Mouse (Mus musculus): ENCODE measurements at regions not wholly inside any gene's neighbourhood (a gene's known extent, or its start where the extent isn't known, plus 50 kb on each side); places are given as distances from the start of the nearest gene placed in this dataset.

GRCm38 (mm10) chr10:99676557-99677098 is 82.8 kb downstream of the Csl start:
- H3K4me2 ChIP-seq, result no peak overlapping the region
- no peak overlapping the region for H3K9ac ChIP-seq
- H3K36me3 ChIP-seq (ENCODE audit: insufficient read depth), result no peaks in the 10 kb centered on the region
- H3K4me3 ChIP-seq (ENCODE audit: low read depth, low read length), result no peak overlapping the region
- 73% methylated on average over 3 of the region's 3 CpGs for WGBS
- ATAC-seq (ENCODE audit: insufficient read depth), result no peak
- no peak for DNase-seq
- no peak for TF ChIP-seq CTCF (IDR thresholded peaks at IDR 0.05; ENCODE audit: low read depth)
- H3K27me3 ChIP-seq (ENCODE audit: insufficient read depth, low read length), result no peaks in the 10 kb centered on the region
- H3K4me1 ChIP-seq (ENCODE audit: insufficient read depth), result no peaks in the 10 kb centered on the region
- H3K9me3 ChIP-seq (ENCODE audit: low read depth, low read length), result no peaks in the 10 kb centered on the region
- H3K27ac ChIP-seq (ENCODE audit: low read depth), result no peak overlapping the region

DNA sequence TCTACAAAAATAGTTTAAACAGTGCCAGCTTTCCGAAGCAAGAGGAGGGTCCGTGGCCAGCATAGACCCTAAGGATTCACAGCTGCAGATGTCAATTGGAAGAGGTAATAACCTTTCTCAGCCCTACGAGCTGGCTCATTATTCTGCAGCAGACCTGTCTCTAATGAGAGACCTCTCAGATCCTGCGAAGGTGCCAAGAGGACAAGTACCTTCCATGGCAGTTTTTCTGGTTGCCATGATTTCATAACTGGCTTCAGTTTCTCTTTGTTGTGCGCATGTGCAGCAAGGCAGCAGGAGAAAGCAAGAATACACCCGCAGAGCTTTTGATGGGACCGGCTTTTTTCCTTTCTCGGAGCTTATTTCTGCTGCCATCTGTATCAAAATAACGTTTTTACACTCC is 81.4 kb downstream of the Csl start:
- Histone ChIP-seq H3K9me3 (ENCODE audit: low read depth, low read length) (no peaks in the 10 kb centered on the region), H3K9ac (no peak overlapping the region), H3K4me1 (ENCODE audit: insufficient read depth) (no peaks in the 10 kb centered on the region), H3K4me2 (no peak overlapping the region), H3K4me3 (ENCODE audit: low read depth, low read length) (no peak overlapping the region), H3K27ac (ENCODE audit: low read depth) (no peak overlapping the region), H3K27me3 (ENCODE audit: insufficient read depth, low read length) (no peaks in the 10 kb centered on the region), H3K36me3 (ENCODE audit: insufficient read depth) (no peaks in the 10 kb centered on the region)
- no peak for ATAC-seq (ENCODE audit: insufficient read depth)
- TF ChIP-seq CTCF (IDR thresholded peaks at IDR 0.05; ENCODE audit: low read depth), result no peak
- WGBS, result 86% methylated on average over 9 of the region's 9 CpGs
- no peak for DNase-seq

- Histone ChIP-seq H3K9me3 (ENCODE audit: low read depth, low read length) (no peaks in the 10 kb centered on the region), H3K4me1 (ENCODE audit: insufficient read depth) (no peaks in the 10 kb centered on the region), H3K27me3 (ENCODE audit: insufficient read depth, low read length) (no peaks in the 10 kb centered on the region), H3K36me3 (ENCODE audit: insufficient read depth) (no peaks in the 10 kb centered on the region), H3K4me3 (ENCODE audit: low read depth, low read length) (no peak overlapping the region), H3K9ac (no peak overlapping the region), H3K27ac (ENCODE audit: low read depth) (no peak overlapping the region), H3K4me2 (no peak overlapping the region)
- no peak for ATAC-seq (ENCODE audit: insufficient read depth)
- DNase-seq, result no peak
- no peak for TF ChIP-seq CTCF (IDR thresholded peaks at IDR 0.05; ENCODE audit: low read depth)
- 79% methylated on average over 6 of the region's 6 CpGs for WGBS
These were observed 79.6 kb downstream of the Csl start for GRCm38 (mm10) chr10:99679813-99680212.

DNA sequence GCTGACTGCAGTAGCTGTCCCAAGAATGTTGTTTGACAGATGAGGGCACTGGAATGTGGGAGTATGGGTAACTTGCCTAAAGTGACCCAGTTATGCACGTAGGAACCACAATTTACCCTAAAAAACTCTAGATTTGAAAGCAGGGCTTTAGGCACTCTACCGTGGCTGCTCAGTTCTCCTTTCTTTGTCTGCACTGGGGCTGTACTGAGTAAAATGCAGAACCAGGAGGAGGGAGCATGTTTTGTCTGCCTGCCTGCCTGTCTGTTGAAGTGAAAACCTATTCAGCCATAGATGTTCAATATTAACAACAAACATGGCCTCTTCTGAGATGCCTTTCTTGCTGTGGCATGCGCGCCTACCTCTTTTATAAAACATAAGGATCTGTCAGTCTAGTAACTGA is 77.5 kb downstream of the Csl start:
- ATAC-seq (ENCODE audit: insufficient read depth) (no peak), DNase-seq (peak; percentile 13)
- TF ChIP-seq CTCF (IDR thresholded peaks at IDR 0.05; ENCODE audit: low read depth), result no peak
- Histone ChIP-seq H3K4me3 (ENCODE audit: low read depth, low read length) (no peak overlapping the region), H3K4me2 (no peak overlapping the region), H3K27me3 (ENCODE audit: insufficient read depth, low read length) (no peaks in the 10 kb centered on the region), H3K9me3 (ENCODE audit: low read depth, low read length) (no peaks in the 10 kb centered on the region), H3K4me1 (ENCODE audit: insufficient read depth) (no peaks in the 10 kb centered on the region), H3K9ac (no peak overlapping the region), H3K36me3 (ENCODE audit: insufficient read depth) (no peaks in the 10 kb centered on the region), H3K27ac (ENCODE audit: low read depth) (no peak overlapping the region)
- 62% methylated on average over 4 of the region's 4 CpGs for WGBS

DNA sequence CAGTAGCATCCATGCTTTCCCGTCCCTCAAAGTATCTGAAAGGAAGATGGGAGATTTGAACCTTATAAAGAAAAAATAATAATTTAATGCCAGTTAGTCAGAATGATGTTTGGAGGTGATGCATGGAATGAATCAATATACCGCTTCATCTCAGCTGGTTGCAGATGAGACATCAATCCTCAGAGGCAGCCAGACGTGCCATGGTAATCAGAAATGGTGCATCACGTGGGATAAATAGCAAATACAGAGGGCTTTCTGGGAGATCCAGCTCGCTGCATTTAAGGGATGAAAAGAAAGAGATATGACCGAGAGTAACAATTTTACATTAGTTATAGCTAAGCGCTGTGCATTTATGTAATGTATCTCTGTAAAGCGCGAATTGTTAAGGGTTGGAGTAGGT is 77.1 kb downstream of the Csl start:
- Histone ChIP-seq H3K36me3 (ENCODE audit: insufficient read depth) (no peaks in the 10 kb centered on the region), H3K27me3 (ENCODE audit: insufficient read depth, low read length) (no peaks in the 10 kb centered on the region), H3K4me3 (ENCODE audit: low read depth, low read length) (no peak overlapping the region), H3K27ac (ENCODE audit: low read depth) (no peak overlapping the region), H3K4me2 (no peak overlapping the region), H3K4me1 (ENCODE audit: insufficient read depth) (no peaks in the 10 kb centered on the region), H3K9ac (no peak overlapping the region), H3K9me3 (ENCODE audit: low read depth, low read length) (no peaks in the 10 kb centered on the region)
- DNase-seq (no peak), ATAC-seq (ENCODE audit: insufficient read depth) (no peak)
- no peak for TF ChIP-seq CTCF (IDR thresholded peaks at IDR 0.05; ENCODE audit: low read depth)
- 83% methylated on average over 9 of the region's 9 CpGs for WGBS

- Histone ChIP-seq H3K36me3 (ENCODE audit: insufficient read depth) (no peaks in the 10 kb centered on the region), H3K9ac (no peak overlapping the region), H3K4me2 (no peak overlapping the region), H3K4me3 (ENCODE audit: low read depth, low read length) (no peak overlapping the region), H3K27ac (ENCODE audit: low read depth) (no peak overlapping the region), H3K27me3 (ENCODE audit: insufficient read depth, low read length) (no peaks in the 10 kb centered on the region), H3K4me1 (ENCODE audit: insufficient read depth) (no peaks in the 10 kb centered on the region), H3K9me3 (ENCODE audit: low read depth, low read length) (no peaks in the 10 kb centered on the region)
- no peak for TF ChIP-seq CTCF (IDR thresholded peaks at IDR 0.05; ENCODE audit: low read depth)
- ATAC-seq (ENCODE audit: insufficient read depth) (no peak), DNase-seq (no peak)
- WGBS, result 50% methylated on average over 3 of the region's 3 CpGs
These were observed 76.1 kb downstream of the Csl start for GRCm38 (mm10) chr10:99683310-99683709.

- 54% methylated on average over 5 of the region's 5 CpGs for WGBS
- Histone ChIP-seq H3K9me3 (ENCODE audit: low read depth, low read length) (no peaks in the 10 kb centered on the region), H3K4me2 (no peak overlapping the region), H3K4me3 (ENCODE audit: low read depth, low read length) (no peak overlapping the region), H3K4me1 (ENCODE audit: insufficient read depth) (no peaks in the 10 kb centered on the region), H3K27ac (ENCODE audit: low read depth) (no peak overlapping the region), H3K9ac (no peak overlapping the region), H3K27me3 (ENCODE audit: insufficient read depth, low read length) (no peaks in the 10 kb centered on the region), H3K36me3 (ENCODE audit: insufficient read depth) (no peaks in the 10 kb centered on the region)
- no peak for TF ChIP-seq CTCF (IDR thresholded peaks at IDR 0.05; ENCODE audit: low read depth)
- ATAC-seq (ENCODE audit: insufficient read depth), result no peak
- no peak for DNase-seq
These were observed 73.5 kb downstream of the Csl start for GRCm38 (mm10) chr10:99685911-99686310.

DNA sequence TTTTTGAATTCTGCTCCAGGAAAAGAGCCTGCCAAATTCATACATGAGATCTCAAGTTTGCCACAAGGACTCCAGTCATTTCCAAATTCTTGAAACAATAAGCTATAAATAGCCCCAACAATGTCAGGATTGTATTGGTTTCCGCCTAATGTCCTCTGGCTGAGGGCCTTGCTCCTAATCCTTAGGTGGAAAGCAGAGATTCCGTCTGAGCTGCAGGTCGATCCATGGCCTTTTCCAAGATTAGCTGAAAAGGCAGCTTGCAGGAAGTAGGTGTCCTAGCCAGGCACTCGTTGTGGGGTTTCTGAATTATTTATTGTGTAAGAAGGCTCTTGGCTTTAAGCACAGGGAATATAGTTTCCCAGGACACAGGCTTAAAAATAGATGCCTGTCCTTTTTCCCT is 72.4 kb downstream of the Csl start:
- 55% methylated on average over 4 of the region's 4 CpGs for WGBS
- Histone ChIP-seq H3K4me3 (ENCODE audit: low read depth, low read length) (no peak overlapping the region), H3K9ac (no peak overlapping the region), H3K4me1 (ENCODE audit: insufficient read depth) (no peaks in the 10 kb centered on the region), H3K36me3 (ENCODE audit: insufficient read depth) (no peaks in the 10 kb centered on the region), H3K4me2 (no peak overlapping the region), H3K27me3 (ENCODE audit: insufficient read depth, low read length) (no peaks in the 10 kb centered on the region), H3K9me3 (ENCODE audit: low read depth, low read length) (no peaks in the 10 kb centered on the region), H3K27ac (ENCODE audit: low read depth) (no peak overlapping the region)
- no peak for TF ChIP-seq CTCF (IDR thresholded peaks at IDR 0.05; ENCODE audit: low read depth)
- no peak for ATAC-seq (ENCODE audit: insufficient read depth)
- peak; percentile 7 for DNase-seq

All from lung, embryonic 14.5 days (tissue).